Comparison of ENCODE assay signal across 27 mouse cellular contexts in the genomic region with DNA sequence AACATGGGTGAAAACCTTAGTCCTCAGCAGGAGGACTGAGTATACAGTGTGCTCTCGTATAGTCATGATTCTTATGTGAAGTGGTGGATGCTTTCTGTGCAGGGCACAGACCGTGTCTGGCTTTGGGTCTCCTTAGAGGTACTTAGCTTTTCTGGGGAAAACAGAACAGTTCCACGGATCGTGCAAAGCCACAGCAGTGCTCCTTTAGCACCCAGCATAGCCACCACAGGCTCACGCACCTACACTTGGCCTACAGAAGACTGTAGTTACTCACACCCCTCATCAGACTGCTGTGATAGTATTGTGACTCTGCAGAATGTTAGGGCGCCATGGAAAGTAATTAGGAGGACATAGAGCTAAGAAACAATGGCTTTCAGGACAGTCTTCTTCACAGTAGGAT.
"Had no signal": no experiment of that assay in that cellular context is flagged by ENCODE, and none has a peak within 500 bp of the region (broad histone marks: within the 10 kb centered on the region; RNA-seq: fewer than 3 reads in every experiment).

No protein-coding gene starts in this region.

- ATAC-seq: forebrain, embryonic 13.5 days; forebrain, embryonic 14.5 days; forebrain, embryonic 15.5 days; forebrain, embryonic 16.5 days; forebrain, postnatal 0 days had no signal

- H3K27ac ChIP-seq: embryonic facial prominence, embryonic 10.5 days; embryonic facial prominence, embryonic 12.5 days; embryonic facial prominence, embryonic 13.5 days; embryonic facial prominence, embryonic 15.5 days; forebrain, embryonic 12.5 days; forebrain, embryonic 13.5 days; forebrain, embryonic 15.5 days; gastrocnemius, adult 2 months; heart, adult 2 months had no signal

- H3K4me2 ChIP-seq: embryonic facial prominence, embryonic 12.5 days; embryonic facial prominence, embryonic 13.5 days; embryonic facial prominence, embryonic 15.5 days; forebrain, embryonic 12.5 days; forebrain, embryonic 13.5 days; forebrain, embryonic 15.5 days had no signal

- H3K9ac ChIP-seq: embryonic facial prominence, embryonic 12.5 days; embryonic facial prominence, embryonic 13.5 days; embryonic facial prominence, embryonic 15.5 days; forebrain, embryonic 12.5 days; forebrain, embryonic 13.5 days; forebrain, embryonic 15.5 days; forebrain, postnatal 0 days had no signal

- H3K4me3 ChIP-seq: embryonic facial prominence, embryonic 10.5 days; embryonic facial prominence, embryonic 12.5 days; embryonic facial prominence, embryonic 13.5 days; embryonic facial prominence, embryonic 15.5 days; erythroblast, embryonic 14.5 days; forebrain, embryonic 10.5 days; forebrain, embryonic 12.5 days; forebrain, embryonic 13.5 days; forebrain, embryonic 15.5 days; gastrocnemius, adult 2 months; heart, adult 2 months had no signal

- H3K9me3 ChIP-seq: embryonic facial prominence, embryonic 12.5 days; embryonic facial prominence, embryonic 13.5 days; embryonic facial prominence, embryonic 15.5 days; forebrain, embryonic 15.5 days had no signal

- H3K27me3 ChIP-seq: embryonic facial prominence, embryonic 12.5 days; embryonic facial prominence, embryonic 13.5 days; embryonic facial prominence, embryonic 15.5 days; forebrain, embryonic 13.5 days; forebrain, embryonic 15.5 days had no signal

- H3K36me3 ChIP-seq: embryonic facial prominence, embryonic 10.5 days; embryonic facial prominence, embryonic 12.5 days; embryonic facial prominence, embryonic 13.5 days; embryonic facial prominence, embryonic 15.5 days; forebrain, embryonic 10.5 days; forebrain, embryonic 12.5 days; forebrain, embryonic 15.5 days had no signal

- H3K4me1 ChIP-seq: embryonic facial prominence, embryonic 12.5 days; embryonic facial prominence, embryonic 15.5 days; forebrain, embryonic 13.5 days; forebrain, embryonic 15.5 days had no signal

- DNase-seq: cerebellum, adult 2 months; cerebellum, adult 8-10 months; cerebellum, adult 9-10 months; cerebellum, adult 9-11 months; cerebellum, postnatal 10 days; cerebellum, postnatal 14 days; cerebellum, postnatal 25 days; cerebellum, postnatal 36 days; forebrain, postnatal 0 days; gastrocnemius, adult 2 months; gastrocnemius, postnatal 10 days; gastrocnemius, postnatal 14 days; gastrocnemius, postnatal 25 days; gastrocnemius, postnatal 36 days; heart, adult 18-20 months; heart, adult 2 months had no signal
